Mouse (Mus musculus) C2C12 (cell line): ENCODE data around the gene Trio. TPM values are rescaled to one million over a fixed set of nuclear protein-coding genes. Genes with fewer than 3 reads are reported as not detected.

Source experiments
- H3K27me3 ChIP-seq: one replicate; pipeline ENCODE4 v1.6.1; 2011; ENCODE audit not compliant: control insufficient read depth, insufficient read depth, insufficient read length
- H3K36me3 ChIP-seq: one replicate; pipeline ENCODE4 v1.6.1; 2011; ENCODE audit not compliant: control insufficient read depth, insufficient read depth
- H3K4me3 ChIP-seq: one replicate; pipeline ENCODE4 v1.5.1; 2011; ENCODE audit warnings: mild to moderate bottlenecking, control low read depth; ENCODE audit not compliant: poor library complexity, insufficient read depth, severe bottlenecking
- H3K79me2 ChIP-seq: one replicate; pipeline ENCODE4 v1.6.1; 2011; ENCODE audit not compliant: control insufficient read depth, insufficient read depth
- H3K79me3 ChIP-seq: one replicate; pipeline ENCODE4 v1.6.1; 2011; ENCODE audit warnings: low read depth, control low read depth
- H3ac ChIP-seq: one replicate; pipeline ENCODE3; 2011; ENCODE audit warnings: low read depth; ENCODE audit not compliant: control insufficient read depth, insufficient read length
- CEBPB ChIP-seq: IDR thresholded peaks from one replicate; pipeline ENCODE4 v1.6.1; 2011; ENCODE audit warnings: low read depth, mild to moderate bottlenecking, control low read depth, moderate library complexity
- CTCF ChIP-seq: IDR thresholded peaks from one replicate; pipeline ENCODE4 v1.5.1; 2011; ENCODE audit not compliant: control insufficient read depth, insufficient read depth, insufficient read length
- FOSL1 ChIP-seq: IDR thresholded peaks from one replicate; pipeline ENCODE4 v1.8.0; 2011; ENCODE audit warnings: mild to moderate bottlenecking, low read length; ENCODE audit not compliant: poor library complexity, insufficient read depth, severe bottlenecking
- MAX ChIP-seq: IDR thresholded peaks from one replicate; pipeline ENCODE4 v1.6.1; 2011; ENCODE audit warnings: mild to moderate bottlenecking, control low read depth
- MYOD1 ChIP-seq: IDR thresholded peaks from one replicate; pipeline ENCODE4 v1.6.1; 2011; ENCODE audit warnings: low read depth; ENCODE audit not compliant: control insufficient read depth, insufficient read length
- MYOG ChIP-seq: IDR thresholded peaks from one replicate; pipeline ENCODE4 v1.6.1; 2011; ENCODE audit not compliant: control insufficient read depth, insufficient read length; ENCODE audit errors: extremely low read depth
- USF1 ChIP-seq: IDR thresholded peaks from one replicate; pipeline ENCODE4 v1.6.1; 2011; ENCODE audit warnings: low read depth, mild to moderate bottlenecking, control low read depth, moderate library complexity
- polyA plus RNA-seq: library from polyadenylated mRNA; unstranded; fragments of >200 nt; fragmentation: generic; extraction: Trizol; gene quantifications from one replicate; pipeline ENCODE4 v1.2.1, GENCODE M21; 2012; ENCODE audit warnings: missing spikeins

Gene Trio
- polyA plus RNA-seq, 1 experiment, result 26.2 TPM

GRCm38 (mm10) chr15:27785280-27786001 lies 240.2 kb downstream of the Trio start:
- no peaks in the 10 kb centered on the region for H3K27me3 ChIP-seq
- H3K79me3 ChIP-seq, result peaks cover 2% of the 10 kb centered on the region
- H3ac ChIP-seq, result no peak overlapping the region
- peaks cover 23% of the 10 kb centered on the region for H3K79me2 ChIP-seq
- no peak for TF ChIP-seq CTCF
- no peak for TF ChIP-seq CEBPB
- TF ChIP-seq MYOD1, result no peak
- TF ChIP-seq FOSL1, result no peak
- TF ChIP-seq MYOG, result no peak
- H3K4me3 ChIP-seq, result no peak overlapping the region
- peaks cover 9% of the 10 kb centered on the region for H3K36me3 ChIP-seq

GRCm38 (mm10) chr15:27784126-27784563 lies 241.5 kb downstream of the Trio start:
- TF ChIP-seq MYOD1, result peak; percentile 7
- TF ChIP-seq USF1, result no peak
- Histone ChIP-seq H3K27me3 (no peaks in the 10 kb centered on the region), H3K79me3 (peaks cover 2% of the 10 kb centered on the region), H3K36me3 (peaks cover 7% of the 10 kb centered on the region), H3K79me2 (peaks cover 34% of the 10 kb centered on the region), H3ac (no peak overlapping the region), H3K4me3 (peak overlapping the region; percentile 23)

GRCm38 (mm10) chr15:27783541-27784125 lies 242.0 kb downstream of the Trio start:
- H3K4me3 ChIP-seq, result peak overlapping the region; percentile 23
- peak overlapping the region; percentile 59 for H3ac ChIP-seq
- peaks cover 7% of the 10 kb centered on the region for H3K36me3 ChIP-seq
- no peak for TF ChIP-seq FOSL1
- TF ChIP-seq MAX, result no peak
- TF ChIP-seq CEBPB, result no peak
- no peak for TF ChIP-seq MYOG
- no peak for TF ChIP-seq USF1
- TF ChIP-seq CTCF, result no peak
- no peak for TF ChIP-seq MYOD1
- H3K27me3 ChIP-seq, result no peaks in the 10 kb centered on the region
- H3K79me3 ChIP-seq, result peaks cover 2% of the 10 kb centered on the region
- peaks cover 34% of the 10 kb centered on the region for H3K79me2 ChIP-seq

GRCm38 (mm10) chr15:27783092-27783491 lies 242.6 kb downstream of the Trio start:
- H3K4me3 ChIP-seq, result peak overlapping the region; percentile 23
- H3ac ChIP-seq, result peak overlapping the region; percentile 12
- peaks cover 34% of the 10 kb centered on the region for H3K79me2 ChIP-seq
- H3K27me3 ChIP-seq, result no peaks in the 10 kb centered on the region
- peaks cover 2% of the 10 kb centered on the region for H3K79me3 ChIP-seq
- H3K36me3 ChIP-seq, result peaks cover 7% of the 10 kb centered on the region
- no peak for TF ChIP-seq MYOD1
- TF ChIP-seq CEBPB, result peak; percentile 1
- no peak for TF ChIP-seq USF1

- Histone ChIP-seq H3K79me3 (peaks cover 2% of the 10 kb centered on the region), H3K36me3 (peaks cover 7% of the 10 kb centered on the region), H3K4me3 (no peak overlapping the region), H3K79me2 (peaks cover 34% of the 10 kb centered on the region), H3K27me3 (no peaks in the 10 kb centered on the region), H3ac (no peak overlapping the region)
- TF ChIP-seq FOSL1, result no peak
- no peak for TF ChIP-seq MYOD1
- TF ChIP-seq CEBPB, result no peak
- peak; percentile 82 for TF ChIP-seq USF1
- no peak for TF ChIP-seq MYOG
- no peak for TF ChIP-seq CTCF
- peak; percentile 85 for TF ChIP-seq MAX
Measured at GRCm38 (mm10) chr15:27782383-27783036, 243.1 kb downstream of the Trio start.

GRCm38 (mm10) chr15:27779827-27780226 lies 245.8 kb downstream of the Trio start:
- TF ChIP-seq FOSL1, result no peak
- TF ChIP-seq MYOD1, result no peak
- TF ChIP-seq USF1, result no peak
- TF ChIP-seq MAX, result no peak
- no peak for TF ChIP-seq CTCF
- no peak for TF ChIP-seq MYOG
- TF ChIP-seq CEBPB, result no peak
- Histone ChIP-seq H3K79me2 (peaks cover 43% of the 10 kb centered on the region), H3K36me3 (peaks cover 19% of the 10 kb centered on the region), H3ac (no peak overlapping the region), H3K27me3 (no peaks in the 10 kb centered on the region), H3K4me3 (no peak overlapping the region), H3K79me3 (peaks cover 2% of the 10 kb centered on the region)
